Mouse (Mus musculus) G1E (cell line): ENCODE results near the gene Gm49369.

Source experiments
- CTCF ChIP-seq: IDR thresholded peaks from 2 replicates; pipeline ENCODE4 v1.5.1; 2012; ENCODE audit warnings: low read depth, low read length, inconsistent platforms, mixed read lengths
- GATA1 ChIP-seq: IDR thresholded peaks from 2 replicates; pipeline ENCODE4 v1.6.1; 2012; ENCODE audit warnings: borderline replicate concordance, low read length, inconsistent platforms, mixed read lengths
- GATA2 ChIP-seq: IDR thresholded peaks from 2 replicates; pipeline ENCODE4 v1.6.1; 2012; ENCODE audit warnings: low read depth, low read length, inconsistent platforms, borderline replicate concordance
- POLR2AphosphoS5 ChIP-seq: IDR thresholded peaks from 2 replicates; pipeline ENCODE4 v1.6.1; 2012; ENCODE audit warnings: low read depth, low read length, inconsistent platforms; ENCODE audit not compliant: insufficient replicate concordance
- TAL1 ChIP-seq: conservative IDR thresholded peaks from 2 replicates; pipeline ENCODE4 v1.6.1; 2012; ENCODE audit warnings: low read depth, low read length, inconsistent platforms, mixed read lengths

GRCm38 (mm10) chr7:142370937-142371336 is 11.5 kb downstream of the Gm49369 start:
- TF ChIP-seq CTCF (no peak), GATA1 (no peak), GATA2 (no peak), POLR2AphosphoS5 (no peak), TAL1 (no peak)
